Mouse (Mus musculus) adrenal gland, adult (tissue): ENCODE measurements around the gene Akr7a5.

Experiments
- DNase-seq, 2 experiments: peaks; one replicate each; pipeline ENCODE4 v3.0.0; 2022 to 2023; ENCODE audit warnings: low spot score in 1 of 2; ENCODE audit not compliant: inconsistent age in 2 of 2

The Akr7a5 gene

GRCm38 (mm10) chr4:139298671-139299366 is 11.7 kb upstream of the Akr7a5 start:
- no peak for DNase-seq

- DNase-seq, result no peak
Observed at GRCm38 (mm10) chr4:139301780-139302179, 8.8 kb upstream of the Akr7a5 start.

GRCm38 (mm10) chr4:139302241-139302640 is 8.3 kb upstream of the Akr7a5 start:
- DNase-seq, result no peak

- DNase-seq, result no peak
Observed at GRCm38 (mm10) chr4:139305521-139305920, 5.0 kb upstream of the Akr7a5 start.

GRCm38 (mm10) chr4:139307916-139308315 is 2.6 kb upstream of the Akr7a5 start:
- no peak for DNase-seq

- DNase-seq, result no peak
Observed at GRCm38 (mm10) chr4:139309651-139310050, 893 bp upstream of the Akr7a5 start.

GRCm38 (mm10) chr4:139310899-139311701 is 556 bp downstream of the Akr7a5 start:
- DNase-seq, result peak in 1 of 2 experiments; percentile 58

GRCm38 (mm10) chr4:139311707-139312106 is 1.2 kb downstream of the Akr7a5 start:
- DNase-seq, result no peak

- DNase-seq, result peak; percentile 31 to 70
Observed at GRCm38 (mm10) chr4:139312632-139313031, 2.1 kb downstream of the Akr7a5 start.

- DNase-seq, result no peak
Observed at GRCm38 (mm10) chr4:139318449-139318848, 7.9 kb downstream of the Akr7a5 start.

- no peak for DNase-seq
Observed at GRCm38 (mm10) chr4:139319740-139320139, 9.2 kb downstream of the Akr7a5 start.

GRCm38 (mm10) chr4:139330605-139331004 is 20.1 kb downstream of the Akr7a5 start:
- DNase-seq, result peak; percentile 85 to 90

GRCm38 (mm10) chr4:139334631-139335295 is 24.2 kb downstream of the Akr7a5 start:
- DNase-seq, result no peak

- DNase-seq, result no peak
Observed at GRCm38 (mm10) chr4:139335507-139335906, 25.0 kb downstream of the Akr7a5 start.

GRCm38 (mm10) chr4:139336822-139337483 is 26.4 kb downstream of the Akr7a5 start:
- DNase-seq, result peak; percentile 78 to 92

GRCm38 (mm10) chr4:139338145-139338544 is 27.6 kb downstream of the Akr7a5 start:
- no peak for DNase-seq

- peak in 1 of 2 experiments; percentile 59 for DNase-seq
Observed at GRCm38 (mm10) chr4:139340835-139341234, 30.3 kb downstream of the Akr7a5 start.

GRCm38 (mm10) chr4:139341556-139342233 is 31.2 kb downstream of the Akr7a5 start:
- peak; percentile 87 to 89 for DNase-seq

- peak; percentile 53 to 58 for DNase-seq
Observed at GRCm38 (mm10) chr4:139343718-139344117, 33.2 kb downstream of the Akr7a5 start.

- DNase-seq, result no peak
Observed at GRCm38 (mm10) chr4:139345416-139346019, 35.0 kb downstream of the Akr7a5 start.
